Mouse (Mus musculus) heart, embryonic 13.5 days (tissue): ENCODE results near the gene Gm6614. TPM values are rescaled to one million over a fixed set of nuclear protein-coding genes. Genes with fewer than 3 reads are reported as not detected.

Experiments
- ATAC-seq: fragments of 200-750 bp; cut with Nextera tagmentation; 2 replicates; pipeline ENCODE4 v1.8.0; 2017; ENCODE audit warnings: moderate TSS enrichment; ENCODE audit not compliant: insufficient number of reproducible peaks, low FRiP score, low TSS enrichment; ENCODE audit errors: extremely low read depth
- H3K27ac ChIP-seq: fragments of 300-500 bp; sonication (generic); replicated peaks from 2 replicates; pipeline ENCODE4 v1.5.1; 2015; ENCODE audit warnings: moderate library complexity, mild to moderate bottlenecking, inconsistent platforms
- H3K27me3 ChIP-seq: fragments of 300-500 bp; sonication (generic); replicated peaks from 2 replicates; pipeline ENCODE4 v1.6.1; 2015; ENCODE audit warnings: mild to moderate bottlenecking, inconsistent platforms
- H3K36me3 ChIP-seq: fragments of 300-500 bp; sonication (generic); 2 replicates; pipeline ENCODE4 v1.6.1; 2015; ENCODE audit warnings: mild to moderate bottlenecking, inconsistent platforms
- H3K4me1 ChIP-seq: fragments of 300-500 bp; sonication (generic); 2 replicates; pipeline ENCODE4 v1.6.1; 2015; ENCODE audit warnings: inconsistent platforms
- H3K4me2 ChIP-seq: fragments of 300-500 bp; sonication (generic); 2 replicates; pipeline ENCODE4 v1.6.1; 2015; ENCODE audit warnings: inconsistent platforms, mild to moderate bottlenecking, moderate library complexity
- H3K4me3 ChIP-seq: fragments of 300-500 bp; sonication (generic); 2 replicates; pipeline ENCODE4 v1.5.1; 2015; ENCODE audit warnings: moderate library complexity, mild to moderate bottlenecking, inconsistent platforms
- H3K9ac ChIP-seq: fragments of 300-500 bp; sonication (generic); 2 replicates; pipeline ENCODE4 v1.6.1; 2015; ENCODE audit warnings: inconsistent platforms, mild to moderate bottlenecking, moderate library complexity
- H3K9me3 ChIP-seq: fragments of 300-500 bp; sonication (generic); 2 replicates; pipeline ENCODE4 v1.6.1; 2016; ENCODE audit warnings: inconsistent platforms
- WGBS: fragments of 180-500 bp; shearing (Covaris S2); methylation state at CpG from one replicate; pipeline ENCODE4 v1.1.7; 2015; ENCODE audit warnings: mixed read lengths; 5-methylcytosine and 5-hydroxymethylcytosine counted together
- polyA plus RNA-seq: library from polyadenylated mRNA; unstranded; fragments of >200 nt; fragmentation: Nextera tagmentation; extraction: Ambion mirVana; gene quantifications from 2 replicates; pipeline ENCODE4 v1.2.1, GENCODE M21; 2015

Gm6614 gene
- polyA plus RNA-seq, 1 experiment from 2014 or later = not detected

- no peaks in the 10 kb centered on the region; the same call in 1 of the 2 replicates for H3K9me3 ChIP-seq
- WGBS = 77% methylated on average over 5 of the region's 5 CpGs
- no peak overlapping the region for H3K9ac ChIP-seq
- no peaks in the 10 kb centered on the region for H3K27me3 ChIP-seq
- ATAC-seq = no peak
- H3K4me2 ChIP-seq = no peak overlapping the region
- no peaks in the 10 kb centered on the region for H3K4me1 ChIP-seq
- no peak overlapping the region for H3K4me3 ChIP-seq
- no peaks in the 10 kb centered on the region for H3K36me3 ChIP-seq
- no peak overlapping the region for H3K27ac ChIP-seq
Measured at GRCm38 (mm10) chr6:141960482-141960881, 50.7 kb downstream of the Gm6614 start.

GRCm38 (mm10) chr6:141946862-141947261, 64.4 kb downstream of the Gm6614 start, which contains the start of gene Slco1a1:
Slco1a1 (minus strand) TSS chr6:141946962.
- no peak within 1 kb of the TSS for H3K9ac ChIP-seq
- H3K4me1 ChIP-seq = no peaks in the 10 kb centered on the region
- H3K27ac ChIP-seq = no peak within 1 kb of the TSS
- H3K9me3 ChIP-seq = no peaks in the 10 kb centered on the region
- no peak for ATAC-seq
- no peak within 1 kb of the TSS for H3K4me3 ChIP-seq
- no peaks in the 10 kb centered on the region for H3K27me3 ChIP-seq
- H3K4me2 ChIP-seq = no peak within 1 kb of the TSS
- no peaks in the 10 kb centered on the region for H3K36me3 ChIP-seq

DNA sequence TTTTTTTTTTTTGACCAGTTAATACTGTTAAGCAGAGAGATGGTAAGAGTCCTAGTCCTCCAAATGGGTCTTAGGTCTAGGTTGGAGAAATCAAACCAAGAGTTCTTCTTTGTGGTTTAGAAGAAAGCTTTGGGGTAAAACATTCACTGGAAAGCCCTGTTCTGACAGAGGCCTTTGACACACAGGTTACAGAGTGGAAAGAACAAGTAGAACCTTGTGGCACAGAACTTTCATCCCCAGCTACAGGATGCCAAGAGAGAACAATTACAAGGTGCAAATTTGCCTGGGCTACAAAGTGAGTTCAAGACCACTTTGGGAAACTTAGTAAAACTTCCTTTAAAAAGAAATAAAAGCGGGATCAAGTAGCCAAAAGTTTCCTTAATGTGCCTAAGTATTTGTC, 70.8 kb downstream of the Gm6614 start:
- no peaks in the 10 kb centered on the region for H3K36me3 ChIP-seq
- no peak for ATAC-seq
- no peak overlapping the region for H3K27ac ChIP-seq
- H3K4me2 ChIP-seq = no peak overlapping the region
- H3K4me1 ChIP-seq = no peaks in the 10 kb centered on the region
- H3K9ac ChIP-seq = no peak overlapping the region
- no peak overlapping the region for H3K4me3 ChIP-seq
- 47% methylated on average over 1 of the region's 1 CpGs for WGBS
- no peaks in the 10 kb centered on the region for H3K27me3 ChIP-seq
- no peaks in the 10 kb centered on the region for H3K9me3 ChIP-seq

Other genes with a start within 250 kb of the Gm6614 start
- gene Gm5724, start 237.6 kb downstream of the Gm6614 start, polyA plus RNA-seq = not detected in 2 replicates
- gene Slco1a4, start 155.2 kb downstream of the Gm6614 start, polyA plus RNA-seq = not detected in 2 replicates
- gene Slco1a1, start 64.5 kb downstream of the Gm6614 start, polyA plus RNA-seq = not detected in 2 replicates
- gene Slco1a6, start 197.1 kb upstream of the Gm6614 start, polyA plus RNA-seq = 0.37 TPM in 1 of 2 replicates, not detected in the other